In genomic region chr1:78199221-78199620, GRCm38 (mm10) we compare ENCODE assay signal across 24 mouse cellular contexts. TPM values are rescaled to one million over a fixed set of nuclear protein-coding genes. Genes with fewer than 3 reads are reported as not detected.
A peak's percentile ranks its signal among the peaks of the same experiment; 100 is the strongest.
DNase-seq lines count a peak whose midpoint lies in the region; ATAC-seq lines count a peak whose summit lies in the region.
"Had no signal": no experiment of that assay in that cellular context is flagged by ENCODE, and none has a peak within 500 bp of the region (broad histone marks: within the 10 kb centered on the region; RNA-seq: fewer than 3 reads in every experiment).

No protein-coding gene starts in this region.

- H3K36me3 ChIP-seq in midbrain, embryonic 12.5 days = no peaks in the 10 kb centered on the region
- H3K36me3 ChIP-seq: stomach, embryonic 15.5 days had no signal

- peak overlapping the region; percentile 72 for H3K4me2 ChIP-seq in midbrain, embryonic 12.5 days (replicated peaks)
- H3K4me2 ChIP-seq: liver, embryonic 11.5 days; stomach, embryonic 15.5 days had no signal

- ATAC-seq in midbrain, embryonic 12.5 days (ENCODE audit: low FRiP score, low read depth) = no peak
- ATAC-seq: forebrain, embryonic 16.5 days; Patski had no signal

- H3K9ac ChIP-seq in midbrain, embryonic 12.5 days (replicated peaks) = peak overlapping the region; percentile 37; the same call in 1 of the 2 replicates
- H3K9ac ChIP-seq: stomach, embryonic 15.5 days had no signal

- peak; percentile 37 for DNase-seq in embryo, embryonic 10.5 days (ENCODE audit: low spot score)
- DNase-seq in embryo, embryonic 10 days (ENCODE audit: low spot score) = no peak
- DNase-seq in retina, embryonic 14.5 days (ENCODE audit: low spot score) = peak; percentile 20
- no peak for DNase-seq in retina, postnatal 1 day
- DNase-seq in testis, postnatal 10 days (ENCODE audit: low spot score) = no peak
- no peak for DNase-seq in right cerebral cortex, postnatal 4 days
- DNase-seq in gastrocnemius, postnatal 10 days = no peak
- DNase-seq: adrenal gland, postnatal 14 days; cerebellum, postnatal 14 days; gastrocnemius, postnatal 36 days; kidney, adult 18-20 months; left cerebral cortex, postnatal 4 days; lung, adult 18-20 months; right cerebral cortex, postnatal 14 days; thymus, adult 2 months had no signal

- peak overlapping the region; percentile 92 for H3K27ac ChIP-seq in midbrain, embryonic 12.5 days (replicated peaks)
- H3K27ac ChIP-seq: kidney, postnatal 0 days; stomach, embryonic 15.5 days had no signal

- H3K27me3 ChIP-seq in midbrain, embryonic 12.5 days = peaks cover 92% of the 10 kb centered on the region

- peaks cover 26% of the 10 kb centered on the region for H3K4me1 ChIP-seq in midbrain, embryonic 12.5 days

- H3K9me3 ChIP-seq in midbrain, embryonic 12.5 days = no peaks in the 10 kb centered on the region
- H3K9me3 ChIP-seq: stomach, embryonic 15.5 days had no signal

- H3K4me3 ChIP-seq in midbrain, embryonic 12.5 days = peak overlapping the region; percentile 67
- H3K4me3 ChIP-seq: stomach, embryonic 15.5 days had no signal

- 4% methylated on average over 9 of the region's 9 CpGs for WGBS in midbrain, embryonic 12.5 days

RNA-seq across cellular contexts. Expression of gene Pax3, which starts 2.3 kb away (rescaled TPM):
- 53.6 and 61.9 TPM in 2 replicates for polyA plus RNA-seq in midbrain, embryonic 12.5 days (2016; fragmentation: Nextera tagmentation; extraction: Ambion mirVana)
- under 1 TPM in 1 of 2 experiments, not detected in 1; 0.07 TPM for total RNA-seq in gastrocnemius, postnatal 10 days (2021)
- total RNA-seq: adrenal gland, postnatal 14 days; gastrocnemius, postnatal 36 days; hematopoietic stem cell, adult 5-6 weeks; layer of hippocampus, adult 8-10 months; left cerebral cortex, adult 18-20 months; left cerebral cortex, postnatal 4 days had no signal
- polyA plus RNA-seq: forebrain, embryonic 16.5 days; kidney, postnatal 0 days had no signal

Comparison
In these comparisons a context has a peak if more than half of its experiments do, and no peak if none do; other contexts are left out.
1. DNase-seq: peak in embryo, embryonic 10.5 days (single experiment) and retina, embryonic 14.5 days (single experiment); none in embryo, embryonic 10 days (single experiment), retina, postnatal 1 day (single experiment), testis, postnatal 10 days (single experiment), right cerebral cortex, postnatal 4 days (single experiment) and gastrocnemius, postnatal 10 days (single experiment).